Mouse (Mus musculus): ENCODE data around the gene Thada. TPM values are rescaled to one million over a fixed set of nuclear protein-coding genes. Genes with fewer than 3 reads are reported as not detected.
A peak's percentile ranks its signal among the peaks of the same experiment; 100 is the strongest.

Thada gene
- polyA plus RNA-seq, 1 experiment from 2014 or later, result 8.9 TPM

DNA sequence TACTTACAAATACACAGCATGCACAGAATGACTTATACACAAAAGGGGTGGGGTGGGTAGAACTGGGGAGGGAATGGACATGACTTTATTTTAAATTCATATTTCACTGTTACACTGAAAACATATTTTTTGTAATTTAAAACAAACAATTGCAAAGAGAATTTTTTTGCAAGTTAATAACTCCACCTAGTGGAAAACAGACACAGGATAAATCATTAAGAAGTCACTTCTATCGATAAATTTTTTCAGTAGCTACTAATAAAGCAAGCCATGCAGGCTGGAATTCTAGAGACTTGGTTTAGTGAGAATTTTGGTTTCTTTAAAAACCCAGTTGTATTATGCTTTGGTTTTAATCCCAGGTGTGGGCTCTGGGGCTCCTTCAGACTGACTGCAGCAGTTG lies 41.7 kb downstream of the Thada start:
- no peaks in the 10 kb centered on the region for H3K27me3 ChIP-seq (ENCODE audit: control insufficient read depth, insufficient read depth, low read length)
- H3K9ac ChIP-seq (ENCODE audit: low read depth, low read length), result no peak overlapping the region
- no peak overlapping the region for H3K4me2 ChIP-seq
- H3K27ac ChIP-seq (ENCODE audit: low read depth, low read length), result no peak overlapping the region
- peaks cover 12% of the 10 kb centered on the region; the same call in 1 of the 2 replicates for H3K36me3 ChIP-seq (ENCODE audit: control insufficient read depth, insufficient read depth, low read length)
- peaks cover 14% of the 10 kb centered on the region for H3K4me1 ChIP-seq (ENCODE audit: control insufficient read depth, insufficient read depth, low read length)
- no peaks in the 10 kb centered on the region for H3K9me3 ChIP-seq (replicated peaks; ENCODE audit: control insufficient read depth, low read length)
- WGBS (ENCODE audit: insufficient replicate concordance), result 89% methylated on average over 1 of the region's 1 CpGs
- H3K4me3 ChIP-seq (ENCODE audit: low read depth, low read length), result no peak overlapping the region
- no peak for ATAC-seq (replicated peaks; ENCODE audit: insufficient number of reproducible peaks, low FRiP score, low TSS enrichment)

DNA sequence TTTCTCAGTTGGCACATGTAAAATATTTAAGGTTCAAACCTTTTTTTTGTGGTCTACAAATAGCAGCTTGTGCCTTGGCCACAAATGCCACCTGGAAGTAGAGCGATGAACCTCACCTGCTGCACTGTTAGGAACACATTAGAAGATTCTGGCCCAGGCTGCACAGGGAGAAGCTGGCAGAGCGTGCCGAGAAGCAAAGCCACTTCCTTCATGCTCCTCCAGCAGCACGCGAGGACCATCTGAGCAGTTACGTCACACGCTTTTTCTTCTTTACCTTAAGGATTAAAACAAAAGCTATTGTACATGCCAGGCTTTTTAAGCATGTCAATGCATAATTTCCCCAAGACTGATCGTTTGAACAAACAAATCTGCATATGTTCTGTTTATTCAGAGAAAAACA lies 43.1 kb downstream of the Thada start:
- no peaks in the 10 kb centered on the region for H3K27me3 ChIP-seq (ENCODE audit: control insufficient read depth, insufficient read depth, low read length)
- 90% methylated on average over 8 of the region's 8 CpGs for WGBS (ENCODE audit: insufficient replicate concordance)
- H3K4me2 ChIP-seq, result no peak overlapping the region

DNA sequence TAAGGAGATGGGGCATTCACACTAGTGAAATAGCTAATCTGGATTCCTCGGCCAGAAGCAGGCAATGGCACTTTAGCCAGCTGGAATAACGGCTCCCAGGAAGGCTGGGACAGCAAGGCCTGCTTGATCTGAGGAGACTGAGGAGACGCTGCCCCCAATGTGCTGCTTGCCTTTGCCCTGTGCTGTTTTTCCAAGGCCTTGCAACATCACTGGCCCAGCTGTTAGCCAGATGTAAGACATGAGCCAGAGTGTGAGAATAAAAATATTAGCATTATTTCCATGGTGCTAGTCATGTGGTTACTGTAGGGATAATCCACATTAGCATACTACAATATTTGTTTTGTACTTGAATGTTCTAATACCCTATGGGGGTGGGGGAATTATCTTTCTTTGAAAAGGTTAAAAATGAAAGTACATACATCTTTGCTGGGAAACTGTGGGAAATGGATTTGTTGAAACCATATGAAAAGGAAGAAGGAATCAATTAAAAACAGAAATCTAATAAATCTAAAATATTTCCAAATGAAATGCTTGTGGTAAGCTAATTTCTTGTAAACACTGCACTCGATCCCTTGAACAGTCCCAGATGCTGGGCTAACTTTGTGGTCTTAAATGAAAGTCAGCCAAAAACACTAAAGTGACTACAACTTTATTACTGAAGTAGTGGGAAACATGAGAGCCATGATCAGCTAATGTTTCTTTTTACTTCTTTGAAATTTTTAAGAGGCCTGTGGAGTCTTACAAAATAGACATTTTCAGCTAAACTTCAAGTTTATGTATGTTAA lies 43.8 kb downstream of the Thada start:
- H3K4me3 ChIP-seq (ENCODE audit: low read depth, low read length), result no peak overlapping the region
- H3K27ac ChIP-seq (ENCODE audit: low read depth, low read length), result no peak overlapping the region
- H3K36me3 ChIP-seq (ENCODE audit: control insufficient read depth, insufficient read depth, low read length), result peaks cover 10% of the 10 kb centered on the region; the same call in 1 of the 2 replicates
- no peaks in the 10 kb centered on the region for H3K9me3 ChIP-seq (replicated peaks; ENCODE audit: control insufficient read depth, low read length)
- H3K4me1 ChIP-seq (ENCODE audit: control insufficient read depth, insufficient read depth, low read length), result peaks cover 14% of the 10 kb centered on the region
- no peaks in the 10 kb centered on the region for H3K27me3 ChIP-seq (ENCODE audit: control insufficient read depth, insufficient read depth, low read length)
- no peak overlapping the region for H3K4me2 ChIP-seq
- 70% methylated on average over 4 of the region's 4 CpGs for WGBS (ENCODE audit: insufficient replicate concordance)
- H3K9ac ChIP-seq (ENCODE audit: low read depth, low read length), result no peak overlapping the region
- no peak for ATAC-seq (replicated peaks; ENCODE audit: insufficient number of reproducible peaks, low FRiP score, low TSS enrichment)

More for the DNA sequence above, 43.1 kb downstream of the Thada start:
- Histone ChIP-seq H3K27ac (ENCODE audit: low read depth, low read length) (no peak overlapping the region), H3K4me1 (ENCODE audit: control insufficient read depth, insufficient read depth, low read length) (peaks cover 14% of the 10 kb centered on the region), H3K36me3 (ENCODE audit: control insufficient read depth, insufficient read depth, low read length) (peaks cover 10% of the 10 kb centered on the region; the same call in 1 of the 2 replicates), H3K9me3 (replicated peaks; ENCODE audit: control insufficient read depth, low read length) (no peaks in the 10 kb centered on the region), H3K4me3 (ENCODE audit: low read depth, low read length) (no peak overlapping the region), H3K9ac (ENCODE audit: low read depth, low read length) (no peak overlapping the region)
- ATAC-seq (replicated peaks; ENCODE audit: insufficient number of reproducible peaks, low FRiP score, low TSS enrichment), result no peak

DNA sequence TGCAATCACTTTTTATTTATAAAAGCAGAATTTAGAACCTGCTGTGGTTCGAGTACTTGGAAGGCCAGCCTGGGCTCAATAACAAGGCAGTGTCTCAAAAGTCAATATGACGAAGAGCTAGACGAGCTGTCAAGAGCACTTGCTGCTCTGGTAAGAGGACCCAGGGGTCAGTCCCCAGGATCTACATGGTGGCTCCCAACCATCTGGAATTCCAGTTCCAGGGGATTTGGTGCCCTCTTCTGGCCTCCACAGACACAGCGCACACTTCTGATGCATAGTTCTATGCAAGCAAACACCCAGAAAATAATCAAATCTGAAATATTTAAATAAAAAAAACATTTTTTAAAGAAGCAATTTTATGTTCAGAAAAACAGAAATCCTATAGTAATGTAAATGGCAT lies 45.0 kb downstream of the Thada start:
- no peaks in the 10 kb centered on the region for H3K9me3 ChIP-seq (replicated peaks; ENCODE audit: control insufficient read depth, low read length)
- H3K9ac ChIP-seq (ENCODE audit: low read depth, low read length), result no peak overlapping the region
- no peak overlapping the region for H3K4me3 ChIP-seq (ENCODE audit: low read depth, low read length)
- H3K36me3 ChIP-seq (ENCODE audit: control insufficient read depth, insufficient read depth, low read length), result peaks cover 9% of the 10 kb centered on the region; the same call in 1 of the 2 replicates
- H3K4me1 ChIP-seq (ENCODE audit: control insufficient read depth, insufficient read depth, low read length), result peaks cover 14% of the 10 kb centered on the region
- no peak overlapping the region for H3K27ac ChIP-seq (ENCODE audit: low read depth, low read length)
- 87% methylated on average over 4 of the region's 4 CpGs for WGBS (ENCODE audit: insufficient replicate concordance)
- no peak overlapping the region for H3K4me2 ChIP-seq
- no peaks in the 10 kb centered on the region for H3K27me3 ChIP-seq (ENCODE audit: control insufficient read depth, insufficient read depth, low read length)
- ATAC-seq (replicated peaks; ENCODE audit: insufficient number of reproducible peaks, low FRiP score, low TSS enrichment), result no peak

DNA sequence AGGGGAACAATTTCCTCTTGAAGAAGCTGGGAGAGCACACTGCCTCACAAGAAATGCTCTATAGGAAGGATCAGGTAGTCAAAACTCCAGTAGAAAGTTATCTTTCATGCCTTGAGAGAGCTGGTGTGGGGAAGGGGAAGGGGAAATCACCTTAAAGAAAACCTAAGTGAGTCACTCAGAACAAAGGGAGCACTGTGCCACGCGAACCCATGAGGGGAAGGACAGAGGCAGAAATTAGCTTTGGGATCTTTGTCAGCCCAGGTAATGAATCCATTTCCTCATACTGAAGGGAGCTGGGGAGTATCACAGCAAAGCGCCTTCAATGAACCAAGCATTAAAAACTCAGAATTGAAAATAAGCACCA lies 45.7 kb downstream of the Thada start:
- Histone ChIP-seq H3K9ac (ENCODE audit: low read depth, low read length) (peak overlapping the region; percentile 52; the same call in 1 of the 2 replicates), H3K27ac (ENCODE audit: low read depth, low read length) (peak overlapping the region; percentile 87), H3K4me3 (ENCODE audit: low read depth, low read length) (no peak overlapping the region), H3K27me3 (ENCODE audit: control insufficient read depth, insufficient read depth, low read length) (no peaks in the 10 kb centered on the region), H3K36me3 (ENCODE audit: control insufficient read depth, insufficient read depth, low read length) (peaks cover 4% of the 10 kb centered on the region; the same call in 1 of the 2 replicates), H3K4me2 (peak overlapping the region; percentile 29; the same call in 1 of the 2 replicates), H3K9me3 (replicated peaks; ENCODE audit: control insufficient read depth, low read length) (no peaks in the 10 kb centered on the region), H3K4me1 (ENCODE audit: control insufficient read depth, insufficient read depth, low read length) (peaks cover 14% of the 10 kb centered on the region)
- no peak for ATAC-seq (replicated peaks; ENCODE audit: insufficient number of reproducible peaks, low FRiP score, low TSS enrichment)
- WGBS (ENCODE audit: insufficient replicate concordance), result 52% methylated on average over 3 of the region's 3 CpGs

DNA sequence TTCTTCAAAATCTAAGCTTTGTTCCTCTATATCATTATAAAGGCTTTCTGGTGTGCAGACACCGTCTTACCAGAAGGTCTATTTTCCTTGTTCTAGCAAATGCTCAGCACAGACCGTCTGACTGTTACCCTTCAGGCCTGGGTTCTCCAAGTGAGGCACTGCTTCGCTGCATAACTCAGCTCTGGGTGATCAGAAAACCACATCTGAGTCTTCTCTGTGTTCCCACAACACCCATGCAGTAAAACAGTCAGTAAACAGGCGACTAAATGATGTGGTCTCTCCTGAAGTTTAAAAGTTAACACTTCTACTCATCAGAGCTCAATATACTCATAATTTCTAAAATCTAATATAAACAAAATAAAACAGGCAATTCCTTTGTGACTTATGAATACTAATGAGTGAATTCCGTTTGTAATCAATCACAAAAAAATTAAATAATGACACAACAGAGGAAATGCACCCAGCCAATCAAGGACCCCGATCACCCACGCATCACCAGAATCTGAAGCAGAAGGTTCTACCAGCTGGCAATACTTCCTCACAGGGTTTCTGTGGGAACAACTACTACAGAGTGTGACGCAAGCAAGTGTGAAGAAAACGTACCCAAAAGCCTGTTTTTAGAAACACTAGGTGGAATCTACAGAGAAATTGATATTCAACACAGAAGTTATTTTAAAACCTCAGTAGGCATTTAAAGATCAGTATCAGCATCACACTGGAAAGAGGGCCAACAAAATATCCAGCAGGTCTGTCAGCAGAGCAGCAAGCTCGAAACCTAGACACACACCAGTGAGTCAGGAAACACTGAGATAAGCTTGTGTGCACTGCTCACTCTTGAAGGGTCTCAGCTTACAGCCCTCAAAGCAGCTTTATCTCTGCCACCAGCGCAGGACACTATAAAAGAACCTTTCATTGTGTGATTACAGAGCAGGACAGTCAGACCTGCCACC lies 46.4 kb downstream of the Thada start:
- no peaks in the 10 kb centered on the region for H3K27me3 ChIP-seq (ENCODE audit: control insufficient read depth, insufficient read depth, low read length)
- H3K36me3 ChIP-seq (ENCODE audit: control insufficient read depth, insufficient read depth, low read length), result peaks cover 4% of the 10 kb centered on the region; the same call in 1 of the 2 replicates
- H3K4me1 ChIP-seq (ENCODE audit: control insufficient read depth, insufficient read depth, low read length), result peaks cover 14% of the 10 kb centered on the region
- H3K4me2 ChIP-seq, result peak overlapping the region; percentile 29; the same call in 1 of the 2 replicates
- H3K4me3 ChIP-seq (ENCODE audit: low read depth, low read length), result no peak overlapping the region
- peak overlapping the region; percentile 52; the same call in 1 of the 2 replicates for H3K9ac ChIP-seq (ENCODE audit: low read depth, low read length)
- 42% methylated on average over 11 of the region's 11 CpGs for WGBS (ENCODE audit: insufficient replicate concordance)
- no peaks in the 10 kb centered on the region for H3K9me3 ChIP-seq (replicated peaks; ENCODE audit: control insufficient read depth, low read length)
- peak; percentile 61 for ATAC-seq (replicated peaks; ENCODE audit: insufficient number of reproducible peaks, low FRiP score, low TSS enrichment)
- H3K27ac ChIP-seq (ENCODE audit: low read depth, low read length), result peak overlapping the region; percentile 87

DNA sequence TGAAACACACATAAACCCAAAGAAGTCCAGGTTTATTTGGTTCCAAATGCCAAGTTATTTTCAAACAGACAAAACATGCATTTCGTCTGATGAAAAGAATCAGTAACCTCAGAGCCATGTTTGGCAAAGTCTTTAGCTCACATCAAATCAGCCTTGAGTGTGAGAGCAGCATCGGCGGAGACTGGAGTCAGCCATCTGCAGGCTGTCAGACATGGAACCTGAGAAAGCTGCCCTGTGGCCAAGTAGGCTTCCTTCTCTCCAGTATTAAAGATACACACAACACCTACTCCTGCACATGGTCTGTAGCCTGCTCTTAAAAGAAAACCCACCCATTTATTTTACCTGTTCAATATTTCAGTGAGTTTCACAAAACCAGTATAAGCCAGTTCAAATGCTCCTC lies 50.1 kb downstream of the Thada start:
- Histone ChIP-seq H3K27me3 (ENCODE audit: control insufficient read depth, insufficient read depth, low read length) (no peaks in the 10 kb centered on the region), H3K4me1 (ENCODE audit: control insufficient read depth, insufficient read depth, low read length) (peaks cover 14% of the 10 kb centered on the region), H3K36me3 (ENCODE audit: control insufficient read depth, insufficient read depth, low read length) (no peaks in the 10 kb centered on the region), H3K4me2 (no peak overlapping the region), H3K9ac (ENCODE audit: low read depth, low read length) (no peak overlapping the region), H3K9me3 (replicated peaks; ENCODE audit: control insufficient read depth, low read length) (no peaks in the 10 kb centered on the region), H3K4me3 (ENCODE audit: low read depth, low read length) (no peak overlapping the region), H3K27ac (ENCODE audit: low read depth, low read length) (no peak overlapping the region)
- ATAC-seq (replicated peaks; ENCODE audit: insufficient number of reproducible peaks, low FRiP score, low TSS enrichment), result no peak
- WGBS (ENCODE audit: insufficient replicate concordance), result 75% methylated on average over 3 of the region's 3 CpGs

DNA sequence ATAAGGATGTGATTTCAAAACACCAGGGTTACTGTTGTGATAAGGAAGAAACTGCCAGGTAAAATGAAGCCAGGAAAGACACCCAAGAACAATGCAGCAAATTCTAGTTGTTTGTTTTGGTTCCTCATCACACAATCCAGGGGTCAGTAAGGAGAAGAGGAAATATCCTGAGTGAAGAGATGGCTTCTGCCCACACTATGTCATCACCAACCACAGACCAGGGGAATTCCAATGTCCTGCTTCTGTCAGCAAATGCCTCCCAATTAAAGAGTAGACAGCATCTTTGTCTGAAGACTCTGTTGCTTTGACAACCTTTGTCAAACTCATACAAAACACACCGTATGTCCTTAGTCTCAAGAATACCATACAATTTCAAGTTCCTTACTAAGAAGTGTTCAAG lies 57.3 kb downstream of the Thada start:
- H3K4me1 ChIP-seq (ENCODE audit: control insufficient read depth, insufficient read depth, low read length), result no peaks in the 10 kb centered on the region
- 89% methylated on average over 1 of the region's 1 CpGs for WGBS (ENCODE audit: insufficient replicate concordance)
- no peak for ATAC-seq (replicated peaks; ENCODE audit: insufficient number of reproducible peaks, low FRiP score, low TSS enrichment)
- no peak overlapping the region for H3K4me2 ChIP-seq
- H3K9ac ChIP-seq (ENCODE audit: low read depth, low read length), result no peak overlapping the region
- no peak overlapping the region for H3K4me3 ChIP-seq (ENCODE audit: low read depth, low read length)
- no peaks in the 10 kb centered on the region for H3K9me3 ChIP-seq (replicated peaks; ENCODE audit: control insufficient read depth, low read length)
- no peaks in the 10 kb centered on the region for H3K36me3 ChIP-seq (ENCODE audit: control insufficient read depth, insufficient read depth, low read length)
- no peak overlapping the region for H3K27ac ChIP-seq (ENCODE audit: low read depth, low read length)
- H3K27me3 ChIP-seq (ENCODE audit: control insufficient read depth, insufficient read depth, low read length), result no peaks in the 10 kb centered on the region
